Mouse (Mus musculus): ENCODE measurements around the gene Gm20388. TPM values are rescaled to one million over a fixed set of nuclear protein-coding genes. Genes with fewer than 3 reads are reported as not detected.
A peak's percentile ranks its signal among the peaks of the same experiment; 100 is the strongest.

Gene Gm20388
- total RNA-seq, 2 experiments from 2014 or later = not detected

- no peak for DNase-seq (ENCODE audit: low spot score in 2 of 2)
These were observed 2206.2 kb downstream of the Gm20388 start for GRCm38 (mm10) chr8:122116716-122117357.

- DNase-seq (ENCODE audit: low spot score in 2 of 2) = no peak
These were observed 2207.5 kb downstream of the Gm20388 start for GRCm38 (mm10) chr8:122118097-122118496.

GRCm38 (mm10) chr8:122118536-122118935 is 2207.9 kb downstream of the Gm20388 start:
- no peak for DNase-seq (ENCODE audit: low spot score in 2 of 2)

GRCm38 (mm10) chr8:122124326-122124725 is 2213.7 kb downstream of the Gm20388 start:
- DNase-seq (ENCODE audit: low spot score in 2 of 2) = no peak

- no peak for DNase-seq (ENCODE audit: low spot score in 2 of 2)
These were observed 2216.0 kb downstream of the Gm20388 start for GRCm38 (mm10) chr8:122126659-122127058.

GRCm38 (mm10) chr8:122134121-122134529 is 2223.5 kb downstream of the Gm20388 start:
- no peak for DNase-seq (ENCODE audit: low spot score in 2 of 2)

- no peak for DNase-seq (ENCODE audit: low spot score in 2 of 2)
These were observed 2224.9 kb downstream of the Gm20388 start for GRCm38 (mm10) chr8:122135494-122135893.

GRCm38 (mm10) chr8:122139784-122140183 is 2229.1 kb downstream of the Gm20388 start:
- peak in 1 of 2 experiments; percentile 22 for DNase-seq (ENCODE audit: low spot score in 2 of 2)

- no peak for DNase-seq (ENCODE audit: low spot score in 2 of 2)
These were observed 2229.8 kb downstream of the Gm20388 start for GRCm38 (mm10) chr8:122140411-122140810.

- DNase-seq (ENCODE audit: low spot score in 2 of 2) = no peak
These were observed 2231.8 kb downstream of the Gm20388 start for GRCm38 (mm10) chr8:122142428-122142827.

GRCm38 (mm10) chr8:122143231-122143630 is 2232.6 kb downstream of the Gm20388 start:
- no peak for DNase-seq (ENCODE audit: low spot score in 2 of 2)

- no peak for DNase-seq (ENCODE audit: low spot score in 2 of 2)
These were observed 2234.2 kb downstream of the Gm20388 start for GRCm38 (mm10) chr8:122144729-122145311.

GRCm38 (mm10) chr8:122149045-122149444 is 2238.4 kb downstream of the Gm20388 start:
- DNase-seq (ENCODE audit: low spot score in 2 of 2) = no peak

GRCm38 (mm10) chr8:122149606-122150005 is 2239.0 kb downstream of the Gm20388 start:
- DNase-seq (ENCODE audit: low spot score in 2 of 2) = peak in 1 of 2 experiments; percentile 24

GRCm38 (mm10) chr8:122151541-122151940 is 2240.9 kb downstream of the Gm20388 start:
- no peak for DNase-seq (ENCODE audit: low spot score in 2 of 2)

- no peak for DNase-seq (ENCODE audit: low spot score in 2 of 2)
These were observed 2244.5 kb downstream of the Gm20388 start for GRCm38 (mm10) chr8:122155082-122155643.

GRCm38 (mm10) chr8:122155964-122156363 is 2245.3 kb downstream of the Gm20388 start:
- no peak for DNase-seq (ENCODE audit: low spot score in 2 of 2)

GRCm38 (mm10) chr8:122157689-122158088 is 2247.0 kb downstream of the Gm20388 start:
- no peak for DNase-seq (ENCODE audit: low spot score in 2 of 2)

- no peak for DNase-seq (ENCODE audit: low spot score in 2 of 2)
These were observed 2249.5 kb downstream of the Gm20388 start for GRCm38 (mm10) chr8:122160165-122160564.

- DNase-seq (ENCODE audit: low spot score in 2 of 2) = peak; percentile 55 to 70
These were observed 2252.4 kb downstream of the Gm20388 start for GRCm38 (mm10) chr8:122162992-122163391.

- DNase-seq (ENCODE audit: low spot score in 2 of 2) = no peak
These were observed 2256.7 kb downstream of the Gm20388 start for GRCm38 (mm10) chr8:122167204-122167860.

- no peak for DNase-seq (ENCODE audit: low spot score in 2 of 2)
These were observed 2258.8 kb downstream of the Gm20388 start for GRCm38 (mm10) chr8:122169446-122169845.
